Mouse (Mus musculus): ENCODE measurements around the gene Gpr176. TPM values are rescaled to one million over a fixed set of nuclear protein-coding genes. Genes with fewer than 3 reads are reported as not detected.

The Gpr176 gene
- total and polyA plus RNA-seq, 3 experiments = 0.16 TPM; not detected in 2

DNA sequence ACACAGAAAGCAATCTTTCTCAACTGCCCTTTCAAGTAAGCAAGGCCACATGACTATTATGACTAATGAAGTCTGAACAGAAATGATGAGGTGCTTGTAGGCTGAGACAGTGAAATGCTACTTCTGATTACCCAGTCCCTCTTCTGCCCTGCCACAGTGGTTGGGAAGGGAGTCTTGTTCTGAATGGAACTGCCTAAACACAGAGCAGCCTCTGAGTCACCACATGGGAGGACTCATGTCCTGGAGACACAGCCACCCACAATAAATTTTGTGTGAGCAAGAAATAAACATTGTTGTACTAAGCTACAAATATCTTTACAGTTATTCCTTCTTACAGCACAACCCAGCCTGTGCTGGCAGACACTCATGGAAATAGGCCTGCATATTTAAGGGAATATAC is 2.7 kb upstream of the Gpr176 start:
- DNase-seq (ENCODE audit: low spot score) (no peak), ATAC-seq (ENCODE audit: extremely low read depth, insufficient number of reproducible peaks, low FRiP score, poor library complexity, severe bottlenecking) (no peak)
- Histone ChIP-seq H3K4me1 (ENCODE audit: insufficient read depth, low read depth, low read length) (peaks cover 3% of the 10 kb centered on the region; the same call in 1 of the 2 replicates), H3K36me3 (replicated peaks) (no peaks in the 10 kb centered on the region), H3K9me3 (replicated peaks) (peaks cover 10% of the 10 kb centered on the region), H3K27me3 (ENCODE audit: insufficient read depth, low read length) (peaks cover 26% of the 10 kb centered on the region), H3K4me3 (ENCODE audit: low read depth, low read length) (no peak overlapping the region)
- TF ChIP-seq TAL1 (conservative IDR thresholded peaks at IDR 0.05; ENCODE audit: low read depth, low read length) (no peak), POLR2AphosphoS5 (IDR thresholded peaks at IDR 0.05; ENCODE audit: insufficient replicate concordance, low read depth, low read length) (no peak), GATA1 (IDR thresholded peaks at IDR 0.05; ENCODE audit: borderline replicate concordance, low read length) (no peak), CTCF (IDR thresholded peaks at IDR 0.05; ENCODE audit: low read depth, low read length) (no peak), GATA2 (IDR thresholded peaks at IDR 0.05; ENCODE audit: borderline replicate concordance, low read depth, low read length) (no peak)

DNA sequence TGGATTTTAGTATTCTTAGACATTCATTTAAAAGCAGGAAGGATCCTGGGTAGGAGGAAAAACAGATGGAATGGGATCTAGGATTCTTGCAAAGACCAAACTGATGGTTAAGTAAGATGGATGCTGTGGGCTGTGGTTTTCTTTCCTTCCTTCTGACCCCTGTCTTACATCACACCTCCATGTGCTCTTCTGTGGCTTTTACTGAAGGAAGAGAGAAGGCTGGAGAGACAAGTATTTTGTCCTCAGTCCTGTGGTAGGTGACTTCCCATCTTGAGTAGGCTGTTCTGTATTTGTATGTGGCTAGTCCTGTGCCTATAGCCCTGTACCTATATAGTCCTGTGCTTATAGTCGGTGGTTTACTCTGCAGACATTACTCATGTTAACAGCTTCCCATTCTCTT is 2.3 kb upstream of the Gpr176 start:
- DNase-seq (ENCODE audit: low spot score) (no peak), ATAC-seq (ENCODE audit: extremely low read depth, insufficient number of reproducible peaks, low FRiP score, poor library complexity, severe bottlenecking) (no peak)
- Histone ChIP-seq H3K36me3 (replicated peaks) (no peaks in the 10 kb centered on the region), H3K9me3 (replicated peaks) (peaks cover 10% of the 10 kb centered on the region), H3K4me3 (ENCODE audit: low read depth, low read length) (no peak overlapping the region), H3K4me1 (ENCODE audit: insufficient read depth, low read depth, low read length) (peaks cover 3% of the 10 kb centered on the region; the same call in 1 of the 2 replicates), H3K27me3 (ENCODE audit: insufficient read depth, low read length) (peaks cover 26% of the 10 kb centered on the region)
- TF ChIP-seq TAL1 (conservative IDR thresholded peaks at IDR 0.05; ENCODE audit: low read depth, low read length) (no peak), GATA1 (IDR thresholded peaks at IDR 0.05; ENCODE audit: borderline replicate concordance, low read length) (no peak), POLR2AphosphoS5 (IDR thresholded peaks at IDR 0.05; ENCODE audit: insufficient replicate concordance, low read depth, low read length) (no peak), CTCF (IDR thresholded peaks at IDR 0.05; ENCODE audit: low read depth, low read length) (no peak), GATA2 (IDR thresholded peaks at IDR 0.05; ENCODE audit: borderline replicate concordance, low read depth, low read length) (no peak)

DNA sequence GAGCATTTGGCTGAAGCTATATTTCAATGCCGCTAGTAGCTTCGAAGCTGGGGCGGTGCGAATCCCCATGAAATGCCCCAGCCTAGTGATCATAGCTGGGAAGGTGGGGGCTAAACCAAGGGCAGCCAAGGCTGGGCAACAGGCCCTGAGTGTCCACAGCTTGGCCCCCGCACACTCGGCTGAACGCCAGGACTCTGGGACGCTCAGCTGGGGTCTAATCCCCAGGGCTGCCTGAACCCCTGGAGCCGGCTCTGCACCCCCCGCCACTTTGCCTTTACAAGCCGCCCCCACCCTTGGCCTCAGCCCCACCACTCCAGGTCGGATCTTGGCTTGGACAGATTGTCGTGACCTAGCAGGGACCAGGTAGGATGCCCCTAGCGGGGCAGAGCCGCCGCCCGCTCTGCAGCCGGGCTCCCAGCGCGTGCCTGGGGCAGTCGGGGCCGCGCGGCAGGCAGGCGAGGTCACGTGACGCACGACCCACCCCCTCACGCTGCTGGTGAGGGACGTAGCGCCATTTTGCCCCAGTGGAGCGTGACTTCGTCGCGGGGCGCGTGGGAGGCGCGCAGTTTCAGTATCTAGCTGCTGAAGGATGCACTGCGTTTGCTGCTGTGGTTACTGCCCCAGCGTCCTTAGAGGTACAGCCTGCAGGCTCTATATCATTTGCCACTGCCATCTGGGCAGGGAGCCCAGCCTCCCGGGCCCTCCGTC is 507 bp upstream of the Gpr176 start:
- no peaks in the 10 kb centered on the region for H3K36me3 ChIP-seq (replicated peaks)
- DNase-seq (ENCODE audit: low spot score) (no peak), ATAC-seq (ENCODE audit: extremely low read depth, insufficient number of reproducible peaks, low FRiP score, poor library complexity, severe bottlenecking) (no peak)
- H3K27me3 ChIP-seq (ENCODE audit: insufficient read depth, low read length) = peaks cover 18% of the 10 kb centered on the region
- H3K9me3 ChIP-seq (replicated peaks) = peaks cover 10% of the 10 kb centered on the region
- TF ChIP-seq POLR2AphosphoS5 (IDR thresholded peaks at IDR 0.05; ENCODE audit: insufficient replicate concordance, low read depth, low read length) (no peak), CTCF (IDR thresholded peaks at IDR 0.05; ENCODE audit: low read depth, low read length) (no peak), GATA2 (IDR thresholded peaks at IDR 0.05; ENCODE audit: borderline replicate concordance, low read depth, low read length) (no peak), TAL1 (conservative IDR thresholded peaks at IDR 0.05; ENCODE audit: low read depth, low read length) (no peak), GATA1 (IDR thresholded peaks at IDR 0.05; ENCODE audit: borderline replicate concordance, low read length) (no peak)
- no peak overlapping the region for H3K4me3 ChIP-seq (ENCODE audit: low read depth, low read length)
- H3K4me1 ChIP-seq (ENCODE audit: insufficient read depth, low read depth, low read length) = peaks cover 3% of the 10 kb centered on the region; the same call in 1 of the 2 replicates

DNA sequence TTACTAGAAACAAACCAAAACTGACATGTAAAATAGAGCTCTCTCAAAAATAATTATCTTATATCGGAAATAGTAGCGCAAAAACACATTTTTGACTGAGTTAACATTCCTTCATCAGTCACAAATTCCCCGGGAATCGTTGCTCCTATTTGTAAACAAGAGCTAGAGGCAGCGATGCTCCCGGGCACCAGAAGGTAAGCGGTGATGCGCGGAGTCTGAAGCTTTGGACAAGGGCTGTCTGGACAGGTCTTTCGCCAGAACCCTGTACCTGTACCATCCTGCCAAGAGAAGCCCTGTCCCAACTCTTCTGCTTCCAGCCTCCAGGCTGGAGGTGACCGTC is 688 bp downstream of the Gpr176 start:
- peaks cover 3% of the 10 kb centered on the region; the same call in 1 of the 2 replicates for H3K4me1 ChIP-seq (ENCODE audit: insufficient read depth, low read depth, low read length)
- peaks cover 10% of the 10 kb centered on the region for H3K9me3 ChIP-seq (replicated peaks)
- H3K27me3 ChIP-seq (ENCODE audit: insufficient read depth, low read length) = peaks cover 17% of the 10 kb centered on the region
- ATAC-seq (ENCODE audit: extremely low read depth, insufficient number of reproducible peaks, low FRiP score, poor library complexity, severe bottlenecking) (no peak), DNase-seq (ENCODE audit: low spot score) (no peak)
- no peak overlapping the region for H3K4me3 ChIP-seq (ENCODE audit: low read depth, low read length)
- no peak for TF ChIP-seq CTCF (IDR thresholded peaks at IDR 0.05; ENCODE audit: low read depth, low read length)
- TF ChIP-seq GATA1 (IDR thresholded peaks at IDR 0.05; ENCODE audit: borderline replicate concordance, low read length) = no peak
- TF ChIP-seq GATA2 (IDR thresholded peaks at IDR 0.05; ENCODE audit: borderline replicate concordance, low read depth, low read length) = no peak
- no peak for TF ChIP-seq TAL1 (conservative IDR thresholded peaks at IDR 0.05; ENCODE audit: low read depth, low read length)
- no peak for TF ChIP-seq POLR2AphosphoS5 (IDR thresholded peaks at IDR 0.05; ENCODE audit: insufficient replicate concordance, low read depth, low read length)
- no peaks in the 10 kb centered on the region for H3K36me3 ChIP-seq (replicated peaks)

DNA sequence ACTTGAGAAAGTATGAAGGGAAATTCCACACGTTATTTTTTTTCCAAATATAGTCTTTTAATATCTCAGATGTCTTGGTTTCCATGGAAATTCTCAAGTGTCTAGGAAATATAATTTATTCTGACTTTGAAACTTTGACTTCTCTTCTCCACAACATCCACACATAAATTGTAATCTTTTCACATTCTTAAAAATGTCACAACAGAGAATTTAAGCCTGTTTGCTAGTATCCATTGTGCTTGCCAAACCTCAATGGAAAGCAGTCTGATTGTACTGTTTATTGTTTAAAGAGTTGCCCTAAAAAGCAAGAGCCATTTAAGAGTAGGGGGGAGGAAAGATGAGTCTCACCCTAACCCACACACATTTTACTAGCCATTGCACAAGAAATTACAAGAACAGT is 1.4 kb downstream of the Gpr176 start:
- DNase-seq (ENCODE audit: low spot score) (no peak), ATAC-seq (ENCODE audit: extremely low read depth, insufficient number of reproducible peaks, low FRiP score, poor library complexity, severe bottlenecking) (no peak)
- Histone ChIP-seq H3K4me3 (ENCODE audit: low read depth, low read length) (no peak overlapping the region), H3K36me3 (replicated peaks) (no peaks in the 10 kb centered on the region), H3K4me1 (ENCODE audit: insufficient read depth, low read depth, low read length) (peaks cover 3% of the 10 kb centered on the region; the same call in 1 of the 2 replicates), H3K9me3 (replicated peaks) (peaks cover 10% of the 10 kb centered on the region), H3K27me3 (ENCODE audit: insufficient read depth, low read length) (peaks cover 17% of the 10 kb centered on the region)
- no peak for TF ChIP-seq TAL1 (conservative IDR thresholded peaks at IDR 0.05; ENCODE audit: low read depth, low read length)

DNA sequence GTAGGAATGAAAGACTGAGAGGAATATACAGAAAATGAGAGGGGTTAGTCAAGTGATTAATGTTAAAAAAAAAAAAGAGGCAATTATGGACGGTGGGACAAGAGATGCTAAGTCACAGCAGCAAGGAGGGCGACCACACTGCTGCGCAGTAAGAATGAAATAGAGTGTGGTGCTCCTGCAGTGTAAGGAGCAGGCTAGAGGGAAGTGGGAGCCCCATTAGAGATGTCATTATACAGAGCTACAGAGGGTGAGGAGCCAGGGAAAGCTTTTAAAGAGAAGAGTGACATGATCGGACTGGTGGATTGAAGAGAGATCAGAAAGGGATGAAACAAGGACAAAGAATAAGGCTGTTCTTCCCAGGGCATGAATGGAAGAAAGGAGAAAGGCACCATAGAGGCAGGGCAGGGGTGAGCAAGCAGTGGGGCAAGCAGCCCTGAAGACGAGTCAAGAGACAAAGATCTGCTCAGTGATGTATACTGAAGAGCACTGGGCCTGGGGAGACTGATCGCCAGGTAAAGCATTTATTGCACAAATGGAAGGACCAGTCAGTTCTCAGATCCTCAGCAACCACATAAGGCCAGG is 18.0 kb downstream of the Gpr176 start:
- H3K9me3 ChIP-seq (replicated peaks) = no peaks in the 10 kb centered on the region
- no peaks in the 10 kb centered on the region for H3K36me3 ChIP-seq (replicated peaks)
- H3K27me3 ChIP-seq (ENCODE audit: insufficient read depth, low read length) = 0 out of 2 replicates have a peak, but pooled peaks cover 3% of the 10 kb centered on the region
- H3K4me1 ChIP-seq (ENCODE audit: insufficient read depth, low read depth, low read length) = no peaks in the 10 kb centered on the region
- H3K4me3 ChIP-seq (ENCODE audit: low read depth, low read length) = no peak overlapping the region
- ATAC-seq (ENCODE audit: extremely low read depth, insufficient number of reproducible peaks, low FRiP score, poor library complexity, severe bottlenecking) (no peak), DNase-seq (ENCODE audit: low spot score) (no peak)
- no peak for TF ChIP-seq GATA2 (IDR thresholded peaks at IDR 0.05; ENCODE audit: borderline replicate concordance, low read depth, low read length)
- no peak for TF ChIP-seq CTCF (IDR thresholded peaks at IDR 0.05; ENCODE audit: low read depth, low read length)
